Mouse (Mus musculus): ENCODE measurements around the gene Ssrp1. TPM values are rescaled to one million over a fixed set of nuclear protein-coding genes. Genes with fewer than 3 reads are reported as not detected.

Ssrp1 gene
- polyA plus RNA-seq, 1 experiment from 2014 or later, result 411 TPM

DNA sequence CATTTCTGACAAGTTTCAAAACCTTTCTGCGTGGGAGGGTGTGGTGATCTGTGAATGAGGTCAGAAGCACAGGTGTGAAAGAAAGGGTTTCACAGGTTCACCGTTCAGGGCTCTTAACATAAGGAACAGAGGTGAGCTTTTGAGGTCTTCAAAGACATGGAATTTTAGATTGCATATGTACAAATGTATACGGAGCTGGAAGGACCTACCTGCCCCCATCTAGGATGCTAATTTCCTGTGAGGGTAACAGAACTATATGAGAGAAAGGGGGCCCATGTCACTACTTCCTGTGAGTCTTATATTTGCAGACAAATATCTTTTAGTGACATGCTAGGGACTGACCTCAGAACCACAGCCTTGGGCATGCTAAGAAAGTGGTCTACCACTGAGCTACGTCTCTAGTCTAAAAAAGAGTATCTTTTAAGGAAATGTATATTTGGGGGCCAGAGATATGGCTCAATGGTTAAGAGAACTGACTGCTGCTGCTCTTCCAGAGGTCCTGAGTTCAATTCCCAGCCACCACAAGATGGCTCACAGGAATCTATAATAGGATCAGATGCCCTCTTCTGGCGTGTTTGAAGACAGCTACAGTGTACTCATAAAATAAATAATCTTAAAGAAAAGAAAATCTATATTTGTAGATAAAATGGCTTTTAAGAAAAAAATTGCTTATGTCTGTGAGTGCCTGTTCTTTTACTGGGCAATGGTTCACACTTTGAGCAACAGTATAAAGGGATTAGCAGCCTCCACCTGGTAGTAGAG, 23.0 kb upstream of the Ssrp1 start:
- Histone ChIP-seq H3K27ac (replicated peaks) (no peak overlapping the region), H3K4me1 (no peaks in the 10 kb centered on the region), H3K27me3 (ENCODE audit: low read depth, poor library complexity, severe bottlenecking) (no peaks in the 10 kb centered on the region), H3K36me3 (no peaks in the 10 kb centered on the region), H3K9me3 (replicated peaks) (no peaks in the 10 kb centered on the region), H3K4me3 (no peak overlapping the region)
- 85% methylated on average over 5 of the region's 5 CpGs for WGBS
- no peak for DNase-seq (ENCODE audit: low spot score)

DNA sequence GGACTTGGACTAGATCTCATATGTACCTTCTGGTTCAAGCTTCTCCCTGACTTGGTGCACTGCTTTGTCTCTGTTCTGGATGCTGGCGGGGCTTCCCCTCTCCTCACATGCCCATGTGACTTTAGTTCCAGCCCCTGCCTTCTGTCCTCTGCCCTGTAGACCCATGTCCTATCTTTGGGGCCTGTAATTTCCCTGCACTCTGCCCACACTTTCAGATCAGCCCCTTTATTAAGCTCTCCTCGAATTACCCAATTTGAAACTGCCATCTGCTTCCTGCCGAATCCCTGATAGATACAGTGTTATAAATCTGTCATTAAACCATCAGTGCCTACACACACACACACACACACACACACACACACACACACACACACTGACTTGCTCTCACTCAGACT, 22.4 kb upstream of the Ssrp1 start:
- Histone ChIP-seq H3K9me3 (replicated peaks) (no peaks in the 10 kb centered on the region), H3K27ac (replicated peaks) (0 out of 2 replicates have a peak overlapping the region, but pooled peaks have one; percentile 18), H3K36me3 (no peaks in the 10 kb centered on the region), H3K4me1 (no peaks in the 10 kb centered on the region), H3K27me3 (ENCODE audit: low read depth, poor library complexity, severe bottlenecking) (no peaks in the 10 kb centered on the region), H3K4me3 (no peak overlapping the region)
- 74% methylated on average over 3 of the region's 3 CpGs for WGBS
- DNase-seq (ENCODE audit: low spot score), result no peak

DNA sequence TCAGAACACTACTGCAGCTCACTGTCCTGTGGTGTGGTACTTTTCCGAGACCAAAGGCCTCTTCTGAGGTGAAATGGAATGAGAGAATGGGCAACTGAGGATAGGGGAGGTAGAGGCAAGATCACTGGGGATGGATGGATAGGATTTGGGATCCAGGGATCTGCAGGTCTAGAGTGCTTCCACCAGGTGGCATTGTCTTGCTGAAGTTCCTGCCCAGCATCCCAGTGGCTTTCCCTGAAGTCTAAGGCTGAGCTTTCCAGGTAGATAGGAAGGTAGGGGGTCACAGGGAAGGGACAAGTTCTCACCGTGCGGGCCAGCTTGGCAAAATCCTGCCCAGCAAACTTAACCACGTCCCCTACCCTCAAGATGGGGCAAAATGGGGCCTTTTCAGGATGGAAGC, 15.0 kb upstream of the Ssrp1 start:
- WGBS, result 23% methylated on average over 4 of the region's 4 CpGs
- no peaks in the 10 kb centered on the region for H3K4me1 ChIP-seq
- no peaks in the 10 kb centered on the region for H3K27me3 ChIP-seq (ENCODE audit: low read depth, poor library complexity, severe bottlenecking)
- no peaks in the 10 kb centered on the region for H3K9me3 ChIP-seq (replicated peaks)
- H3K36me3 ChIP-seq, result no peaks in the 10 kb centered on the region
- DNase-seq (ENCODE audit: low spot score), result no peak
- no peak overlapping the region for H3K4me3 ChIP-seq
- H3K27ac ChIP-seq (replicated peaks), result no peak overlapping the region

DNA sequence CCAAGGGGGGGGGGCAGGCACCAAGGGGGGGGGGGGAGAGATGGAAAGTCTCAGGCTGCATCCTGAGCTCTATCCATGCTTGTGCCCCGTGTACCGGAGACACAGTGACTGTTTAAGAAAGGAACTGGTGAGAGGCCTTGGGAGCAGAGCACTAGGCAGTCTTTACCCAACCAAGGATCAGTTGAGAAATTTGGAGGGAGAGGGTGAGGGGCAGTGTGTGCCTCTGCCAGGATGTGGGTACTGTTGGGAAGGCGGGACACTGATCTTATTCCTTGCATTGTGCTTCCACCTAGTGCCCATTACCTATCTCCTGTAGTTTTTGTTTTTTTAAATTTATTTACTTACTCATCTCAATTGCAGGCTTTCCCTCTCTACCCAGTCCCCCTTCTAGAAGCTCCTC, 10.9 kb upstream of the Ssrp1 start:
- Histone ChIP-seq H3K36me3 (no peaks in the 10 kb centered on the region), H3K4me3 (no peak overlapping the region), H3K27ac (replicated peaks) (no peak overlapping the region), H3K4me1 (no peaks in the 10 kb centered on the region), H3K9me3 (replicated peaks) (no peaks in the 10 kb centered on the region), H3K27me3 (ENCODE audit: low read depth, poor library complexity, severe bottlenecking) (no peaks in the 10 kb centered on the region)
- no peak for DNase-seq (ENCODE audit: low spot score)
- 80% methylated on average over 3 of the region's 3 CpGs for WGBS

DNA sequence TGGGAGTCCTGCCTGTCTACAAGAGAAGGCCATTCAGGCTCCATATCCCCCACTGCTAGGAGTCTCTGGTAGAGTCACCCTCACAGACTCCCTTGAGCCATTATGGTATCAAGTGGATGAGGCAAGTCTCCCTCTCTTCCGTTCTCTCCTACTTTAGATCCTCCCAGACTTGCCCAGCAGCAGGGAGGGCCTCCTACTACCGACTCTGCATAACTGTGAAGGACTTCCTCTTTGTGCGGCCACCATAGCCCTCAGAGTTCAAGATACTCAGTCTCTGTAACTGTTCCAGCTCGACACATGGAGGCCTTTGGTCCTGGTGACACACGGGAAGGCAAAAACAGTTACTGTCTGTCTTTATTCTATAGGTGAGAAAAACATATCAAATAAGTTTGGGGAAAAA, 9.8 kb upstream of the Ssrp1 start:
- Histone ChIP-seq H3K27ac (replicated peaks) (no peak overlapping the region), H3K9me3 (replicated peaks) (no peaks in the 10 kb centered on the region), H3K27me3 (ENCODE audit: low read depth, poor library complexity, severe bottlenecking) (no peaks in the 10 kb centered on the region), H3K4me1 (no peaks in the 10 kb centered on the region), H3K36me3 (no peaks in the 10 kb centered on the region), H3K4me3 (no peak overlapping the region)
- no peak for DNase-seq (ENCODE audit: low spot score)
- WGBS, result 79% methylated on average over 5 of the region's 5 CpGs

DNA sequence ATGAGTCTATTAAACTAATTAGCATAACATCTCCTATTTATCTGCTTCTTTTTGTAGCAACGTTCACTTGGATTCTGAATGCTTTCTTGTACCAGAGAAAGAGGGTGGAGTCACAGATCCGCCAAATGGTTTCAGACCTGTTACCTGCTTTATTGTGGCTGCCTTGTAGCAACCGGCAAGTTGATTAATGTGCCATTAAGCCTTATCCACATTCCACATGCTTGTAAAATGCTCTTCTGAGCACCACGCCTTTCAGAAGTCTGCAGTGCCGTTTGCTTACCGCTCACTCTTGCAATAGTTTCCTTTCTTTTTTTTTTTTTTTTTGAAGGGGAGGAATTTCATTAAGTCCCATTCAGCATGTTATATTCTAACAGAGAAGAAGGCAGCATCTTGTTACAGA, 7.1 kb upstream of the Ssrp1 start:
- H3K27me3 ChIP-seq (ENCODE audit: low read depth, poor library complexity, severe bottlenecking), result no peaks in the 10 kb centered on the region
- H3K4me1 ChIP-seq, result no peaks in the 10 kb centered on the region
- H3K36me3 ChIP-seq, result no peaks in the 10 kb centered on the region
- H3K4me3 ChIP-seq, result no peak overlapping the region
- DNase-seq (ENCODE audit: low spot score), result no peak
- H3K9me3 ChIP-seq (replicated peaks), result no peaks in the 10 kb centered on the region
- H3K27ac ChIP-seq (replicated peaks), result no peak overlapping the region
- 85% methylated on average over 6 of the region's 6 CpGs for WGBS

DNA sequence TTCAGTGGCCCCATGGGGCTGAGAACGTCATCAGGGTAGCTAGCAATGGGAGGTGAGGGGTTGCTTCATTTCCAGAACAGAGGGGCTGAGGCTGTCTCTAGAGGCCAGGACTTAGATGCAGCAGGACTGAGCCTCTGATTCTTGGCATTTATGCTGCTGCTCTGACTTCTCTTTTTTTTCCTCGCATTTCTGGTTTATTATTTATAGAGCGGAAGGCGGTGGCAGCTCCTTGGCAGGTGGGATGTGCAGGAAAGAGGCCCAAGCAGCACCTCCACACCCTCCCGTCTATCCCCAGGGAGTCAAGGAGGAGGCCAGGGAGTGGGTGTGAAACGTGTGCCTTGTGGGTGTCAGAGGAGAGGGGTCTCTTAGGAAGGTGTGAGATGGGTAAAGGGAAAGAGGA, 6.0 kb upstream of the Ssrp1 start:
- H3K4me3 ChIP-seq, result no peak overlapping the region
- 66% methylated on average over 6 of the region's 6 CpGs for WGBS

DNA sequence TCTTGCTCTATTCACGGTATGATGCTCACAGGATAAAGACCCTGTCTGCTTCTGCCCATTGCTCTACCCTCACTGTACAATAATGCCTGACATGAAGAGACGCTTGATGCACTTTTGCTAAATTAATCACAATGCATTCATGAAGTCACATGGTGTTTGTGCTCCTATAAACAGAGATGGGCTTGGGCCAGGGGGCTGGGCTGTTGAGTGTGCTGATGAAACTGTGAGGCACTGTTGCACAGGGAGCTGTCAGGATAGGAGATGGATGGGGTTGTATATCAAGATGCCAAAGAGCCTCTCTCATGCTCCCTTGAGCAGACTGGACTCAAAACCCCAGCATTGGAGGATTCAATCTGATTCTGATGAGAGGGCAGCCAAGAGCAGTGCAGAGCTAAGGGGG, 3.9 kb upstream of the Ssrp1 start:
- H3K27me3 ChIP-seq (ENCODE audit: low read depth, poor library complexity, severe bottlenecking), result no peaks in the 10 kb centered on the region
- no peaks in the 10 kb centered on the region for H3K36me3 ChIP-seq
- peaks cover 19% of the 10 kb centered on the region for H3K4me1 ChIP-seq
- H3K4me3 ChIP-seq, result no peak overlapping the region
- H3K9me3 ChIP-seq (replicated peaks), result no peaks in the 10 kb centered on the region
- 89% methylated on average over 2 of the region's 2 CpGs for WGBS
- DNase-seq (ENCODE audit: low spot score), result no peak
- H3K27ac ChIP-seq (replicated peaks), result no peak overlapping the region

More for the DNA sequence above, 6.0 kb upstream of the Ssrp1 start:
- H3K9me3 ChIP-seq (replicated peaks), result no peaks in the 10 kb centered on the region
- no peak overlapping the region for H3K27ac ChIP-seq (replicated peaks)
- no peaks in the 10 kb centered on the region for H3K36me3 ChIP-seq
- H3K4me1 ChIP-seq, result peaks cover 6% of the 10 kb centered on the region
- H3K27me3 ChIP-seq (ENCODE audit: low read depth, poor library complexity, severe bottlenecking), result no peaks in the 10 kb centered on the region
- DNase-seq (ENCODE audit: low spot score), result no peak

DNA sequence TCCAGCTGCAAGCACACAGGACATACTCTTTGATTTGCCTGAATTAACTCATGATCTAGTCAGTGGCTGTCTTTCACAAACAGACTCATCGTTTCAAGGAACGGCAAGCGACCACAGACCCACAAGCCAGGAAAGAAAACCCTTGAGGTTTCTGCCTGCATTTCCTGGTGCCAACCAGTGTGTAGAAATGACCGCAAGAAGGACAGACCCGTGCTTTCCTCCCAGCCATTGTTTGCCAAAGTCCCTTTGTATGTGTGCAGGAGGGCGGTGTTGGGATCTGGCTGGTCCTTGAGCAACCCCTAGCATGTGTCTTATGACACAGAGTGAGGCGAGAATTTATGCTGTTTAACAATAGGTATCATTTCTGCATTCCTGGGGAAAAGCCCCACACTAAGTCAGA, 2.9 kb upstream of the Ssrp1 start:
- H3K9me3 ChIP-seq (replicated peaks), result no peaks in the 10 kb centered on the region
- H3K4me1 ChIP-seq, result peaks cover 26% of the 10 kb centered on the region
- H3K4me3 ChIP-seq, result no peak overlapping the region
- no peaks in the 10 kb centered on the region for H3K27me3 ChIP-seq (ENCODE audit: low read depth, poor library complexity, severe bottlenecking)
- WGBS, result 86% methylated on average over 7 of the region's 7 CpGs
- H3K27ac ChIP-seq (replicated peaks), result no peak overlapping the region
- no peak for DNase-seq (ENCODE audit: low spot score)
- H3K36me3 ChIP-seq, result peaks cover 6% of the 10 kb centered on the region

DNA sequence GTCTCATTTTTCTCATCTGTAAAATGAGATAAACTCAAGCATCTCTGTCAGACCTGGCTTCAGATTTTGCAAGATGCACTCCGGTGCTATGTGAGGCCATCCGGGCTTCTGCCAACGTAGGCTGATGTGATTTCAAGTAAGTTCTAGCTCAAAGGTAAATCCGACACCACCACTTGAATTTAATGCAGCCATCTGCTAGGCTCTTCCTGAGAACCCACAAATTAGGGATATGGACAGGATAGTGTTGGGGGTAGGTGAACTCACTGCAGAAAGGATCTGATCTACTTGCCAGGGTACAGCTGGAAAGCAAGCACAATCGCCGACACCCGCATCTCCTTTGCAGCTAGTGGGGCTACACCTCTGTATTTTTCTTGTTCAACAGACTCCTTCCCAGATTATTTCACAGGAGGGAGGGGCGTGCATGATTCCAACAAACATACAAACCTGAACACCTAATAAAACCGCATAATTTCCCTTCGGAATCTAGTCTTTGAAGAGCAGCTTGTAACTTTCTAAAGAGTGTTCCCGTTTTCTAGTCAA, 457 bp upstream of the Ssrp1 start:
- Histone ChIP-seq H3K36me3 (peaks cover 30% of the 10 kb centered on the region), H3K27me3 (ENCODE audit: low read depth, poor library complexity, severe bottlenecking) (no peaks in the 10 kb centered on the region), H3K9me3 (replicated peaks) (no peaks in the 10 kb centered on the region), H3K4me1 (peaks cover 26% of the 10 kb centered on the region), H3K4me3 (peak overlapping the region; percentile 78), H3K27ac (replicated peaks) (peak overlapping the region; percentile 95)
- no peak for DNase-seq (ENCODE audit: low spot score)
- 11% methylated on average over 11 of the region's 11 CpGs for WGBS

DNA sequence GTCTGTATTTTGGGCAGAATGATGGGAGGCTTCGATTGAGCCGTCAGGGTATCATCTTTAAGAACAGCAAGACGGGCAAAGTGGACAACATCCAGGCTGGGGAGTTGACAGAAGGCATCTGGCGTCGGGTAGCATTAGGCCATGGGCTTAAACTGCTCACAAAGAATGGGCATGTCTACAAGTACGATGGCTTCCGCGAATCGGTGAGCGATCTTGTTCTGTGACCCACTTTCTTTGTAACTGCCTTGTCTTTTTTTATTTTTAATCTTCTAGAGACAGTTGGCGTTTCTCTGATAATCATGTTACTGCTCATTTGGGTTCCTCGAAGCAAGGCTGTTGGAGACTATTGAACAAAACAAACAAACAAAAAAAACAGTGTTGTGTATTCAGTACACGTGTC, 1.3 kb downstream of the Ssrp1 start:
- Histone ChIP-seq H3K4me3 (peak overlapping the region; percentile 78), H3K4me1 (peaks cover 26% of the 10 kb centered on the region), H3K9me3 (replicated peaks) (no peaks in the 10 kb centered on the region), H3K27me3 (ENCODE audit: low read depth, poor library complexity, severe bottlenecking) (no peaks in the 10 kb centered on the region), H3K27ac (replicated peaks) (peak overlapping the region; percentile 95), H3K36me3 (peaks cover 48% of the 10 kb centered on the region)
- 86% methylated on average over 13 of the region's 13 CpGs for WGBS
- DNase-seq (ENCODE audit: low spot score), result no peak

DNA sequence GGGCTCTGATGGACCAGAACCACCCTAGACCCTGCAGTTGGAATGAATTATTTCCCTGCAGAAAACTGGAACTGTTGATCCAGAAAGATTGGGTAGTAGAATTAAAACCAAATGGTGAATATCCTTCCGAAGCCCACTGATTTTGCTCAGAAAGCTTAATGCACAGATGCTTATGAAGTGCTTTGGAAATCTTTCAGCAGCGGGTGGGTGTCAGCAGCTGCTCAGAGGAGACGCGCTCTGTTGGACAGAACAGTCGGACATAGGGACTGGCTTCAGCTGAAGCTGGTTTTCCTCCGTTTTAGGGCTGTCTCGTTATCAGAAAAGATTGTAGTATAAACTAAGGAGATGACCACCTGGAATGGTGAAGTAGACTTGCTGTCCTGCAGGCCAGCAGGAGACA, 6.6 kb downstream of the Ssrp1 start:
- H3K4me3 ChIP-seq, result no peak overlapping the region
- H3K27ac ChIP-seq (replicated peaks), result no peak overlapping the region
- peaks cover 85% of the 10 kb centered on the region for H3K36me3 ChIP-seq
- DNase-seq (ENCODE audit: low spot score), result no peak
- H3K27me3 ChIP-seq (ENCODE audit: low read depth, poor library complexity, severe bottlenecking), result no peaks in the 10 kb centered on the region
- H3K4me1 ChIP-seq, result peaks cover 18% of the 10 kb centered on the region
- no peaks in the 10 kb centered on the region for H3K9me3 ChIP-seq (replicated peaks)
- 95% methylated on average over 7 of the region's 7 CpGs for WGBS

DNA sequence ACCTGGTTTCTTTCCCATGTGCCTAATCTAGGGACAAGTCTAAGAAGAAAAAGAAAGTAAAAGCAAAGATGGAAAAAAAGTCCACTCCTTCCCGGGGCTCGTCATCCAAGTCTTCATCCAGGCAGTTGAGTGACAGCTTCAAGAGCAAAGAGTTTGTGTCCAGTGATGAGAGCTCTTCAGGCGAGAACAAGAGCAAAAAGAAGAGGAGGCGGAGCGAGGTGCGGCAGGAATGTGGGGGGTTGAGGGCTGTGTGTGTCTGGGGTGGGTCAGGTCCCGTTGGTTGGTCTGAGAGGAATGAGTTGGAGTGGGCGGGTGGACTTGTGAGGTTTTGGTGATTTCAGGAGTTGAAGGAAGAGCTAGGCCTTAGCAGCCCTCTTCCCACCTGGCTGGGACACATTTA, 9.2 kb downstream of the Ssrp1 start:
- 84% methylated on average over 8 of the region's 8 CpGs for WGBS

More for the DNA sequence above, 9.2 kb downstream of the Ssrp1 start:
- Histone ChIP-seq H3K27ac (replicated peaks) (no peak overlapping the region), H3K4me1 (peaks cover 42% of the 10 kb centered on the region), H3K36me3 (peaks cover 60% of the 10 kb centered on the region), H3K9me3 (replicated peaks) (no peaks in the 10 kb centered on the region), H3K4me3 (no peak overlapping the region), H3K27me3 (ENCODE audit: low read depth, poor library complexity, severe bottlenecking) (no peaks in the 10 kb centered on the region)
- DNase-seq (ENCODE audit: low spot score), result no peak

Data from midbrain, embryonic 10.5 days (tissue).